Mouse (Mus musculus): Measurements from ENCODE around the gene Desi2. TPM values are rescaled to one million over a fixed set of nuclear protein-coding genes. Genes with fewer than 3 reads are reported as not detected.

The Desi2 gene
- polyA plus RNA-seq, 1 experiment from 2014 or later = 23.2 TPM

Other genes with a start within 250 kb of the Desi2 start
- 0.19 and 0.23 TPM in 2 replicates for gene Catspere2, start 204.0 kb upstream of the Desi2 start, polyA plus RNA-seq (2015; fragmentation: Nextera tagmentation; extraction: Ambion mirVana)
- gene Cox20, start 131.7 kb downstream of the Desi2 start, polyA plus RNA-seq (2015; fragmentation: Nextera tagmentation; extraction: Ambion mirVana) = 139 and 149 TPM in 2 replicates
- 403 and 407 TPM in 2 replicates for gene Hnrnpu, start 150.4 kb downstream of the Desi2 start, polyA plus RNA-seq (2015; fragmentation: Nextera tagmentation; extraction: Ambion mirVana)
- gene Efcab2, start 218.7 kb downstream of the Desi2 start, polyA plus RNA-seq (2015; fragmentation: Nextera tagmentation; extraction: Ambion mirVana) = 6.2 and 6.4 TPM in 2 replicates

All from kidney, embryonic 15.5 days (tissue).